Mouse (Mus musculus) midbrain, embryonic 15.5 days (tissue): ENCODE results near the gene I0C0044D17Rik. TPM values are rescaled to one million over a fixed set of nuclear protein-coding genes. Genes with fewer than 3 reads are reported as not detected.

Experiments
- ATAC-seq: fragments of 200-750 bp; cut with Nextera tagmentation; replicated peaks from 2 replicates; pipeline ENCODE4 v1.8.0; 2017; ENCODE audit warnings: moderate TSS enrichment
- H3K27ac ChIP-seq: fragments of 300-500 bp; sonication (generic); 2 replicates; pipeline ENCODE4 v1.5.1; 2015; ENCODE audit warnings: mild to moderate bottlenecking, inconsistent platforms
- H3K27me3 ChIP-seq: fragments of 300-500 bp; sonication (generic); replicated peaks from 2 replicates; pipeline ENCODE4 v1.6.1; 2015; ENCODE audit warnings: inconsistent platforms
- H3K36me3 ChIP-seq: fragments of 300-500 bp; sonication (generic); replicated peaks from 2 replicates; pipeline ENCODE4 v1.6.1; 2015; ENCODE audit warnings: inconsistent platforms
- H3K4me1 ChIP-seq: fragments of 300-500 bp; sonication (generic); 2 replicates; pipeline ENCODE4 v1.6.1; 2015; ENCODE audit warnings: inconsistent platforms
- H3K4me2 ChIP-seq: fragments of 300-500 bp; sonication (generic); 2 replicates; pipeline ENCODE4 v1.6.1; 2015; ENCODE audit warnings: inconsistent platforms, mild to moderate bottlenecking, moderate library complexity
- H3K4me3 ChIP-seq: fragments of 300-500 bp; sonication (generic); 2 replicates; pipeline ENCODE4 v1.5.1; 2015; ENCODE audit warnings: mild to moderate bottlenecking, inconsistent platforms
- H3K9ac ChIP-seq: fragments of 300-500 bp; sonication (generic); 2 replicates; pipeline ENCODE4 v1.6.1; 2015; ENCODE audit warnings: mild to moderate bottlenecking, inconsistent platforms
- H3K9me3 ChIP-seq: fragments of 300-500 bp; sonication (generic); 2 replicates; pipeline ENCODE4 v1.6.1; 2016; ENCODE audit warnings: inconsistent platforms
- WGBS: fragments of 180-500 bp; shearing (Covaris S2); methylation state at CpG from one replicate; pipeline ENCODE4 v1.1.7; 2015; ENCODE audit warnings: mixed read lengths; 5-methylcytosine and 5-hydroxymethylcytosine counted together
- polyA plus RNA-seq: library from polyadenylated mRNA; unstranded; fragments of >200 nt; fragmentation: Nextera tagmentation; extraction: Ambion mirVana; gene quantifications from 2 replicates; pipeline ENCODE4 v1.2.1, GENCODE M21; 2015

The I0C0044D17Rik gene
- polyA plus RNA-seq, 1 experiment from 2014 or later = not detected

- Histone ChIP-seq H3K4me2 (no peak overlapping the region), H3K9ac (no peak overlapping the region), H3K36me3 (no peaks in the 10 kb centered on the region), H3K4me1 (peaks cover 15% of the 10 kb centered on the region), H3K27ac (no peak overlapping the region; the same call in 1 of the 2 replicates), H3K9me3 (no peaks in the 10 kb centered on the region), H3K4me3 (no peak overlapping the region), H3K27me3 (no peaks in the 10 kb centered on the region)
- 23% methylated on average over 1 of the region's 1 CpGs for WGBS
- ATAC-seq = no peak
Measured at GRCm38 (mm10) chr4:98790721-98791120, 32.9 kb downstream of the I0C0044D17Rik start.

GRCm38 (mm10) chr4:98789861-98790311, 33.8 kb downstream of the I0C0044D17Rik start:
- Histone ChIP-seq H3K27me3 (no peaks in the 10 kb centered on the region), H3K4me3 (peak overlapping the region; percentile 23), H3K9me3 (no peaks in the 10 kb centered on the region), H3K36me3 (no peaks in the 10 kb centered on the region), H3K4me2 (peak overlapping the region; percentile 47), H3K9ac (no peak overlapping the region), H3K4me1 (peaks cover 15% of the 10 kb centered on the region), H3K27ac (no peak overlapping the region)
- peak; percentile 32; the same call in 1 of the 2 replicates for ATAC-seq
- WGBS = 8% methylated on average over 10 of the region's 10 CpGs

DNA sequence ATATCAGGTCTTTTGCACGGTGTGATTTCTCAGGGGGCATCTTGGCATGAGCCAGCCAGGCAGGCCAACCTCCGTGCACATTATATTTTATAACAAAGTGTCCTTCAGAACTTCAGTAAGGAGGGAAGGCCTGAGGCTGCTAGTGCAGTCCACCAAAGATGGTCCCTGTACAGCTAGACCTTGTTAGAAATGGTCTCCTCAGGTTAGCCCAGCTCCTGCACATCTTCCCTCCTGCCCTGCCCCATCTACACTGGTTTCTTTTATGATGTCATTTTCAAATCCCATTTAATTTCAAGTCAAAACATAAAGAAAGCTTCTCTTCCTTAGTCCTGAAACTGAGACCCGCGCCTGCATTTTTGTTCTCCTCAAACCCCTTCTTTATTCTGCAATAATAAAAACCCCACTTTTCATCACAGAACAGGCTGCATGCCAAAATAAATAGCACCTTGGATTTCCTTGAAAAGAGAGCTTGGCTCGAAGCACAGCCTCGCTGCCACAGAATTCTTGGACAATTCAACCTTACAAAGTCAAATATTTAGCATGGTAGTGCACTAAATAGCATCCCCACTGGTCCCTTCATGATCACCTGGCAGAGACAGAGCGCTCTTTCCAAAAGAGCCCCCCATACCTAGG, 34.4 kb downstream of the I0C0044D17Rik start:
- WGBS = 55% methylated on average over 7 of the region's 7 CpGs

GRCm38 (mm10) chr4:98786281-98786680, 37.4 kb downstream of the I0C0044D17Rik start:
- no peaks in the 10 kb centered on the region for H3K9me3 ChIP-seq
- no peak overlapping the region for H3K4me3 ChIP-seq
- 24% methylated on average over 3 of the region's 3 CpGs for WGBS
- no peak for ATAC-seq
- no peak overlapping the region for H3K4me2 ChIP-seq
- no peaks in the 10 kb centered on the region for H3K36me3 ChIP-seq
- H3K9ac ChIP-seq = no peak overlapping the region
- H3K4me1 ChIP-seq = peaks cover 15% of the 10 kb centered on the region
- no peak overlapping the region for H3K27ac ChIP-seq
- H3K27me3 ChIP-seq = no peaks in the 10 kb centered on the region

More for the DNA sequence above, 34.4 kb downstream of the I0C0044D17Rik start:
- peak overlapping the region; percentile 47 for H3K4me2 ChIP-seq
- H3K27ac ChIP-seq = no peak overlapping the region
- peaks cover 15% of the 10 kb centered on the region for H3K4me1 ChIP-seq
- no peak overlapping the region for H3K9ac ChIP-seq
- H3K9me3 ChIP-seq = no peaks in the 10 kb centered on the region
- peak overlapping the region; percentile 23 for H3K4me3 ChIP-seq
- 0 out of 2 replicates have a peak, but pooled peaks have one; percentile 19 for ATAC-seq
- H3K27me3 ChIP-seq = no peaks in the 10 kb centered on the region
- no peaks in the 10 kb centered on the region for H3K36me3 ChIP-seq

DNA sequence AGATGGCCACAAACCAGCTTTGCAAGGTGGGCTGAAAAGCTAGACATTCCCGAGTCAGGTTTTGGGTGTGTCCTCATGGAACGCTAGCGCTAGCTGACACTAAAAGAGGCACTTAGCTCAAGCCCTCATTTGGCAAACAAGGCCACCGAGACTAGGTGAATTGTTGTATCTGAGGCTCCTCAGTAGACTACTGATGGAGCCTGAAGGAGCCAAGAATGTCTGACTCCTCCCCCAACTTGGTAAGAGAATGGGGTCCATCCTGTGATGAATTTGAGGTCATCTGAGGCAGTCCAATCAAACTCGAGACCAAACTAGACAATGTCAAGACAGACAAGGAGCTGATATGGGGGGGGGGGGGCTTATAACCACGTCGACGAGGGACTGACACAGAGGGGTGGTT, 37.8 kb downstream of the I0C0044D17Rik start:
- no peak overlapping the region for H3K9ac ChIP-seq
- WGBS = 52% methylated on average over 8 of the region's 8 CpGs
- H3K4me3 ChIP-seq = no peak overlapping the region
- H3K4me2 ChIP-seq = no peak overlapping the region
- H3K9me3 ChIP-seq = no peaks in the 10 kb centered on the region
- no peak overlapping the region for H3K27ac ChIP-seq
- no peaks in the 10 kb centered on the region for H3K27me3 ChIP-seq
- H3K4me1 ChIP-seq = peaks cover 15% of the 10 kb centered on the region
- ATAC-seq = no peak
- no peaks in the 10 kb centered on the region for H3K36me3 ChIP-seq

GRCm38 (mm10) chr4:98778219-98778618, 45.4 kb downstream of the I0C0044D17Rik start:
- 18% methylated on average over 16 of the region's 16 CpGs for WGBS
- no peaks in the 10 kb centered on the region; the same call in 1 of the 2 replicates for H3K4me1 ChIP-seq
- no peak overlapping the region for H3K9ac ChIP-seq
- H3K4me3 ChIP-seq = 0 out of 2 replicates have a peak overlapping the region, but pooled peaks have one; percentile 1
- ATAC-seq = peak; percentile 45
- no peaks in the 10 kb centered on the region for H3K36me3 ChIP-seq
- no peak overlapping the region for H3K27ac ChIP-seq
- H3K27me3 ChIP-seq = no peaks in the 10 kb centered on the region; the same call in 1 of the 2 replicates
- no peaks in the 10 kb centered on the region for H3K9me3 ChIP-seq
- H3K4me2 ChIP-seq = peak overlapping the region; percentile 28

DNA sequence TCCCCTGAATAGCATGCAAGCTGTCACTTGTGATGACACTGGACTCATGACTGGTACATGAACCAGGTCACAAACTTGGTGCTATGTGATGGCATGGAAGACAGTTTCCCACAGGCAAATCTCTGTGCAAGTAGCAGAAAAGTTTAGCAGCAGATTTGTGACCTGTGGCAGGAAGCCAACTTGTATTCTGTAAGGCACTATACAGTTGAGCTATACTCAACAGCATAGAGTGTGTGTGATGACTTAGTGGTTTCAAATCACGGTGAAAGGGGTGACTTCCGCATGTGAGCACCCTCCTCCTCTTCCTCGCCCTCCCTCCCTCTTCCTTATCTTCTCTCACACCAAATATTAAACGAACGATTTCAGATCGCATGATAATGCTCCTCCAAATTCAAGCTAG, 46.2 kb downstream of the I0C0044D17Rik start:
- H3K4me3 ChIP-seq = no peak overlapping the region
- H3K27ac ChIP-seq = no peak overlapping the region
- no peak overlapping the region for H3K4me2 ChIP-seq
- WGBS = 85% methylated on average over 6 of the region's 6 CpGs
- H3K9me3 ChIP-seq = no peaks in the 10 kb centered on the region
- no peaks in the 10 kb centered on the region; the same call in 1 of the 2 replicates for H3K27me3 ChIP-seq
- no peaks in the 10 kb centered on the region; the same call in 1 of the 2 replicates for H3K4me1 ChIP-seq
- no peak for ATAC-seq
- H3K9ac ChIP-seq = no peak overlapping the region
- no peaks in the 10 kb centered on the region for H3K36me3 ChIP-seq

DNA sequence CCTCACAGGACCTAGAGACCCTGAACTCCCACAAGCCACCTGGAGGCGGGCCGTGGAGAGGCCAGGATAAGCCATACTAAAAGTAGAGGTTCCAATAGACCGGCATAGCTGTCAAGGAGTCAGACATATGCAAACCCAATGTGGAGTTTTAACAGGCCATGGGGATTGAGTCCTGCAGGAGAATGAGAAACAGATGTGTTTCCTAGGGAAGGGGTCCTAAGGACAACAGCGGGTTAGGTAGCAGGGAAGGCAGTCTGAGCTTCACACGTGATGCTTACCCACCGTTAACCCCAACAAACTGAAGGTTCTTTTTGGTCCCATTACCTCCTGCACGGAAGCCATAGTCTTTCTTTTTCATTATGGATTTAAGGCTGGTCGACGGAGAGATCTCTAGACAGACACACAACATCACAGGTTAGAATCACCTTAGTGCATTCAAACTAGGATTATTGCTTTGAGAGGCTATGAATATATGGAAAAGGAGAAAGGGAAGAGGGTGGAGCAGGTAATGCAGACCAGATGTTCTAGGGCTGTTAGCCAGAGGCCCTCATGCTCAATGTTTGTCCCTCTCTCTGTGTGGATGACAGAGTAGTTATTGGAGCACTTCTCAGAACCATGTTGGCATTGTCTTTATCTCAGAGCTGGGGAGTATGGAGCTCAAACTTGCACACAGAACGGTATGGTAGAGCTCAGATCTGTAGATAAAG, 46.8 kb downstream of the I0C0044D17Rik start:
- no peak for ATAC-seq
- no peak overlapping the region for H3K27ac ChIP-seq
- no peak overlapping the region for H3K9ac ChIP-seq
- WGBS = 94% methylated on average over 10 of the region's 10 CpGs
- H3K36me3 ChIP-seq = no peaks in the 10 kb centered on the region
- no peaks in the 10 kb centered on the region; the same call in 1 of the 2 replicates for H3K27me3 ChIP-seq
- H3K4me2 ChIP-seq = no peak overlapping the region
- H3K4me1 ChIP-seq = no peaks in the 10 kb centered on the region; the same call in 1 of the 2 replicates
- no peaks in the 10 kb centered on the region for H3K9me3 ChIP-seq
- H3K4me3 ChIP-seq = no peak overlapping the region

DNA sequence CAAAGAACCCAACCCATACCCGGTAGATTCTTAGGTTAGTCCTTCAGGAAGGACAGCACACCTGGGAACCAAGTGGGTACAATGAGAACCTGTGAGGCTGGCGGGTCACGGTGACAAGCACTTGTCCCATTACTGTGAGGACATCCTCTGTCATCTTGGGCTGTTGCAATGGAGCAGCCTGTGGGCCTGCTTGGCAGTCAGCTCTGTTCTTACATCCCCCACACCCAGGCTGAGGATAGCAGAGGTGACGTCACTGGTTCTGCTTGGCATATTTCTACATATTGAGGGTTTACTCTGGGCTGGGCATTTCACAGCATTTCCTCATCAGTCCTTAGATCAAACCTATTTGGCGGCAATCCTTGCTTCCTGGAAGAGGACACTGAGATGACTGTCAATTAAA, 49.9 kb downstream of the I0C0044D17Rik start:
- WGBS = 92% methylated on average over 5 of the region's 5 CpGs
- Histone ChIP-seq H3K27ac (no peak overlapping the region), H3K36me3 (no peaks in the 10 kb centered on the region)

More for the DNA sequence above, 49.9 kb downstream of the I0C0044D17Rik start:
- ATAC-seq = no peak
- no peak overlapping the region for H3K9ac ChIP-seq
- H3K4me2 ChIP-seq = no peak overlapping the region
- no peak overlapping the region for H3K4me3 ChIP-seq
- H3K4me1 ChIP-seq = no peaks in the 10 kb centered on the region; the same call in 1 of the 2 replicates
- no peaks in the 10 kb centered on the region for H3K27me3 ChIP-seq
- H3K9me3 ChIP-seq = no peaks in the 10 kb centered on the region

Other genes starting within 250 kb of the I0C0044D17Rik start
- 0.05 TPM in 1 of 2 replicates, not detected in the other for gene L1td1, start 97.1 kb downstream of the I0C0044D17Rik start, polyA plus RNA-seq
- gene Kank4, start 6.3 kb downstream of the I0C0044D17Rik start, polyA plus RNA-seq = 0.40 and 0.58 TPM in 2 replicates
- 25.7 and 32.9 TPM in 2 replicates for gene Usp1, start 100.0 kb upstream of the I0C0044D17Rik start, polyA plus RNA-seq
- gene Angptl3, start 207.1 kb upstream of the I0C0044D17Rik start, polyA plus RNA-seq = 1.8 and 2.1 TPM in 2 replicates